Mouse (Mus musculus): ENCODE results near the gene Ccdc120. TPM values are rescaled to one million over a fixed set of nuclear protein-coding genes. Genes with fewer than 3 reads are reported as not detected.
A peak's percentile ranks its signal among the peaks of the same experiment; 100 is the strongest.
"Not testable (repeated sequence)": the region's sequence is repeated elsewhere in the genome, so short reads cannot be mapped to it uniquely, and the experiment has no call there.

Ccdc120 gene
- polyA plus RNA-seq, 1 experiment from 2014 or later: 22.8 TPM

DNA sequence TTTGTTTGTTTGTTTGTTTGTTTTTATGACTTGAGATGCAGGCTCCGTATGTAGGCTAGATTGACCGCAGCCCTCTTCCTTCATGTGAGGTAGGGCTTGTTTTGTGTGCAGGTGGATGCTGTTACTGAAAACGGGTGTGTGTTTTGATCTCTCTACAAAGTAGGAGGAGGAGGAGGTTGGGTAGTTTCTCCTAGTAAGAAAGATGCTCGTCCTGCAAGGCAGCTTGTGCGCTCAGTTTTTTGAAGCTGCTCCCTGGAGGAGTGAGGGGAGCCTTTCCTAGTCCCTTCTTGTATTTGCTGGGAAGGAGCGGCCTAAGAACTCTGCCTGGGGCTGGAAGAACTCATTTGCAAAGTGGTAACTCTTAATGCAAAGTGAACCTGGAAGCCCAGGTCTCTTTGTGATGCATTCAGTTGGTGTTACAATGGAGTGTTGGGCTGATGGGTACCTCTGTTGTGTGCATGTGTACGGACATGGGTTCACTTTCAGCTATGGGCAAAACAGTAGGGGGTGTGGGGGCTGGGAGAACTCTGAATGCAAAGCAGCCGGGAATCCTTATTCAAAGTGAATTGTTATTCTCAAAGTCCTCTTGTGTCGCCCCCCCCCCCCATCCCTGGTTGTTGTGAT lies 14.1 kb upstream of the Ccdc120 start:
- Histone ChIP-seq H3K36me3 (ENCODE audit: control insufficient read depth, insufficient read depth, low read length) (no peaks in the 10 kb centered on the region), H3K9ac (ENCODE audit: low read length) (no peak overlapping the region), H3K27ac (replicated peaks; ENCODE audit: low read depth, low read length) (no peak overlapping the region), H3K4me2 (ENCODE audit: low read depth, severe bottlenecking) (peak overlapping the region; percentile 60; the same call in 1 of the 2 replicates), H3K4me1 (ENCODE audit: control insufficient read depth, insufficient read depth, low read length) (no peaks in the 10 kb centered on the region), H3K9me3 (ENCODE audit: control insufficient read depth, low read length) (no peaks in the 10 kb centered on the region), H3K27me3 (ENCODE audit: control insufficient read depth, insufficient read depth, low read length) (no peaks in the 10 kb centered on the region), H3K4me3 (ENCODE audit: low read depth, low read length) (no peak overlapping the region)
- 19% methylated on average over 8 of the region's 9 CpGs for WGBS
- ATAC-seq (ENCODE audit: insufficient number of reproducible peaks, low FRiP score, low TSS enrichment, low read depth) (no peak), DNase-seq (ENCODE audit: low spot score) (no peak)

DNA sequence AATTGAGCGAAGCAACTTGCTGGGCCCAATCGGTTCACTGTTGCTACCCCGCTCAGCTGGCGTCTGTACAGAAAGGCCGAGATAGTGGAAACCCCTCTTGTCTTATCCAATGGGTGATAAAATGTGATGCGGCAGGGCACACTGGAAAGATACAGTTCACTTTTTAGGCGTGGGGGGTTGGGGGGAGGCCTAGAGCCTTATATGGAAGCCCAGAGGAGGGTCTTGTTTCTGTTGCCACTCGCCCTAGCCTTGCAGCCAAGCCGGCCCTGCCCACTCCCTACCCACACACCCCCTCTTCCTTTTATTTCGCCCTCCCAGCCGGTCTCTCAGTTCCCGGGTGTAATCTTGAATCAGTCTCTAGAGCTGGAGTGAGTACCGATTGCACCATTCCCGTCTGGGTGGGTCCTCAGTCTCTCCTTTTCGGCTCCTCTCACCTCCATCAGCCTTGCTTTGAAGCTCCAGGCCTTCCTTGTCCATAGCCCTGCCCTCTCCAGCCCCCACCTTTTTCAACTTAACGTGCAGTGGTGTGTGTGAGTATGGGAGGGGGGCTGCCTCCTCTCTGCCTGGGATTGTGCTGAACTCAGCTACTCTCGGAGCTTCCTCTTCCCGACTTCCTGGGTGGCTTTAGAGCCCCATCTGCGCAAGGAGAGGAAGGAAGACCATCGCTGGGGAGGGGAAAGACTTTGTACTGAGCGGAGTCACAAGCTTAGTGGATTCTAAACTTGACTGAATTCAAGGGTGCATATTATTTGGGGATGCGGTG lies 13.1 kb upstream of the Ccdc120 start:
- no peaks in the 10 kb centered on the region for H3K36me3 ChIP-seq (ENCODE audit: control insufficient read depth, insufficient read depth, low read length)
- WGBS: 10% methylated on average over 21 of the region's 22 CpGs
- peak; percentile 31 for DNase-seq (ENCODE audit: low spot score)
- ATAC-seq (ENCODE audit: insufficient number of reproducible peaks, low FRiP score, low TSS enrichment, low read depth): no peak
- H3K27me3 ChIP-seq (ENCODE audit: control insufficient read depth, insufficient read depth, low read length): no peaks in the 10 kb centered on the region
- H3K9ac ChIP-seq (ENCODE audit: low read length): peak overlapping the region; percentile 3
- H3K9me3 ChIP-seq (ENCODE audit: control insufficient read depth, low read length): no peaks in the 10 kb centered on the region
- no peak overlapping the region for H3K27ac ChIP-seq (replicated peaks; ENCODE audit: low read depth, low read length)
- peak overlapping the region; percentile 60 for H3K4me2 ChIP-seq (ENCODE audit: low read depth, severe bottlenecking)
- H3K4me3 ChIP-seq (ENCODE audit: low read depth, low read length): peak overlapping the region; percentile 63
- H3K4me1 ChIP-seq (ENCODE audit: control insufficient read depth, insufficient read depth, low read length): no peaks in the 10 kb centered on the region

DNA sequence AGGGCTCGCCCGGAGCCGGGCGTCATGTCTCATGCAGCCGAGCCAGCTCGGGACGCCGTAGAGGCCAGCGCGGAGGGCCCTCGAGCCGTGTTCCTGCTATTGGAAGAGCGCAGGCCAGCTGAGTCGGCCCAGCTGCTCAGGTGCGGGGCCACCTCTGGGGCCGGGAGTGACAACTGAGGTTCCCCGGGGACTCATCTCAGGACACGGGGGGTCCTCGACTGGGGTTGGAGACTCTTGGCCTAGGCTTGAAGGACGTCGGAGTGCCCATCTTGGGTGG lies 12.2 kb upstream of the Ccdc120 start:
- peak overlapping the region; percentile 60 for H3K9ac ChIP-seq (ENCODE audit: low read length)
- ATAC-seq (ENCODE audit: insufficient number of reproducible peaks, low FRiP score, low TSS enrichment, low read depth): no peak

DNA sequence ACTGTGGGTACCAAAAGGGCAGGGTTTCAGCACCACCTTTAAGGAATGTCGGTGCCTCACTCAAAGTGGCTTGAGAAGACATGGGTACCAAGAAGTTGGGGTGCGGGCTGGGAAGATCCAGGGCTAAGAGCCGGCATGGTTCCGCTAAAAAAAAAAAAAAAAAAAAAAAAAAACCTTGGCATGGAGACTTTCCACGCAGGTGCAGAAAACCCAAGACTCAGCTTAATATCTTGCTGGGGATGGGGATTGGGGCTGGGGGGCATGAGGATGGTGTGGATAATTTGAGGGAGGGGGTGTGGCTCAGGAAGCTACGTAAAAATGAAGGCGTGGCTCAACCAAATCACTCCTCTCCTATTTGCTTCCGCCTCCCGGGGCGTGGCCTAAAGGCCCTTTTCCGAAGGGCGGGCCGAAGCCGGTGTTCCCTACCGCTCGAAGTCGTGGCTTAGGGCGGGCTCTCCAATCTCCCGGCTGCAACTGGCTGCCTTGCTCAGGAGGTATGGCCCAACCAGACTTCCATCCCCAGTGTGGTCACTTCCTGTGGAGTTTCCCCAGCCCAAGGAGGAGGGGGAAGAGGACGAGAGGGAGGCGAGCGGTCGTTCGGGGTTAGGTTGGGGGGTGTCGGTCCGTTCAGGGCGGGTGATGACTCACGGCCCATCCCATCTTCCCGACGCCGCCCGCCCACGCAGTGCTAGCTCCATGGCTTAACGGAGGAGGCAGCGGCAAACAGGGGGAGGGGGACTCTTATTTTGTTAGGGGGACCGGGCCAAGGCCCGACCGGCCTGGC lies 11.6 kb upstream of the Ccdc120 start, which contains the start of gene Tfe3:
Tfe3 (plus strand) TSS at position 424 of the 784 bp plus-strand sequence.
- Histone ChIP-seq H3K36me3 (ENCODE audit: control insufficient read depth, insufficient read depth, low read length) (no peaks in the 10 kb centered on the region), H3K27me3 (ENCODE audit: control insufficient read depth, insufficient read depth, low read length) (no peaks in the 10 kb centered on the region), H3K4me1 (ENCODE audit: control insufficient read depth, insufficient read depth, low read length) (no peaks in the 10 kb centered on the region), H3K9ac (ENCODE audit: low read length) (peak within 1 kb of the TSS; percentile 60), H3K4me3 (ENCODE audit: low read depth, low read length) (peak within 1 kb of the TSS; percentile 63), H3K9me3 (ENCODE audit: control insufficient read depth, low read length) (no peaks in the 10 kb centered on the region), H3K27ac (replicated peaks; ENCODE audit: low read depth, low read length) (0 out of 2 replicates have a peak within 1 kb of the TSS, but pooled peaks have one; percentile 8), H3K4me2 (ENCODE audit: low read depth, severe bottlenecking) (peak within 1 kb of the TSS; percentile 60)
- peak; percentile 94 for ATAC-seq (ENCODE audit: insufficient number of reproducible peaks, low FRiP score, low TSS enrichment, low read depth)
- WGBS: 21% methylated on average over 38 of the region's 38 CpGs
- DNase-seq (ENCODE audit: low spot score): peak; percentile 87

More for the DNA sequence above, 12.2 kb upstream of the Ccdc120 start:
- 12% methylated on average over 19 of the region's 21 CpGs for WGBS
- Histone ChIP-seq H3K4me2 (ENCODE audit: low read depth, severe bottlenecking) (peak overlapping the region; percentile 60), H3K36me3 (ENCODE audit: control insufficient read depth, insufficient read depth, low read length) (no peaks in the 10 kb centered on the region), H3K27ac (replicated peaks; ENCODE audit: low read depth, low read length) (0 out of 2 replicates have a peak overlapping the region, but pooled peaks have one; percentile 8), H3K9me3 (ENCODE audit: control insufficient read depth, low read length) (no peaks in the 10 kb centered on the region), H3K4me1 (ENCODE audit: control insufficient read depth, insufficient read depth, low read length) (no peaks in the 10 kb centered on the region), H3K27me3 (ENCODE audit: control insufficient read depth, insufficient read depth, low read length) (no peaks in the 10 kb centered on the region), H3K4me3 (ENCODE audit: low read depth, low read length) (peak overlapping the region; percentile 63)
- DNase-seq (ENCODE audit: low spot score): no peak

DNA sequence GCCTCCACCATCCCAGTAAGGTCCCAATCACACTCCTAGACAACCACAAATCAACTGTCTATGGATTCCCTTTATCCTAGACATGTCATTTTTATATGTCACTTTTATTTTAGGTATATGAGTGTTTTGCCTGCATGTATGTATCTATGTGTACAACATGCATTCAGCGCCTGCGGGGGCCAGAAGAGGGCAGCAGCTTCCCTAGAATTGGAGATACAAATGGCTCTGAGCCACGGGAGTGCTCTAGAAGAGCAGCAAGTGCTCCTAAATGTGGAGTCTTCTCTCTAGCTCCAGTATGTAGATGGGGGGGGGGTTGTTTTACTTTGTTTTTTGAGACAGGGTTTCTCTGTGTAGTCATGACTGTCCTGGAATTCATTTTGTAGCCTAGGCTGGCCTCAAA lies 2.9 kb upstream of the Ccdc120 start:
- H3K4me1 ChIP-seq (ENCODE audit: control insufficient read depth, insufficient read depth, low read length); H3K4me3 ChIP-seq (ENCODE audit: low read depth, low read length); H3K9me3 ChIP-seq (ENCODE audit: control insufficient read depth, low read length); H3K36me3 ChIP-seq (ENCODE audit: control insufficient read depth, insufficient read depth, low read length); H3K9ac ChIP-seq (ENCODE audit: low read length); DNase-seq (ENCODE audit: low spot score); H3K27ac ChIP-seq (replicated peaks; ENCODE audit: low read depth, low read length); ATAC-seq (ENCODE audit: insufficient number of reproducible peaks, low FRiP score, low TSS enrichment, low read depth); H3K4me2 ChIP-seq (ENCODE audit: low read depth, severe bottlenecking); H3K27me3 ChIP-seq (ENCODE audit: control insufficient read depth, insufficient read depth, low read length): not testable (repeated sequence)
- WGBS: 22% methylated on average over 3 of the region's 3 CpGs

DNA sequence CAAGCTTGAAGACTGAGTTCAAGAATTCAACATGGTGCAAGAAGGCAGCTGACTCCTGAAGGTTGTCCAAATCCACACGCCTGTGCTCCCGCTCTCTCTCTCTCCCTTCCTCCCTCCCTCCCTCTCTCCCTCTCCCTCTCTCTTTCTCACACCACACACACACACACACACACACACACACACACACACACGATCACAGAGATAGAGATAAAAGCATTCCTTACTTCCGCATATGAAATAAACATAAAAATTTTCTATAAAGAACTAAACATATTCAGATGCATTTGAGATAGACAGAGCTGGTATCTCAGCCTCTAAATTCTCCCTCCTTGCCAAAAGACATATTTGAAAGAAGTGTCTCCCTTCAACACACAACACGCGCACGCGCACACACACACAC lies 5.3 kb downstream of the Ccdc120 start:
- DNase-seq (ENCODE audit: low spot score): no peak
- Histone ChIP-seq H3K4me1 (ENCODE audit: control insufficient read depth, insufficient read depth, low read length) (no peaks in the 10 kb centered on the region), H3K9me3 (ENCODE audit: control insufficient read depth, low read length) (no peaks in the 10 kb centered on the region), H3K4me3 (ENCODE audit: low read depth, low read length) (no peak overlapping the region), H3K27me3 (ENCODE audit: control insufficient read depth, insufficient read depth, low read length) (no peaks in the 10 kb centered on the region), H3K4me2 (ENCODE audit: low read depth, severe bottlenecking) (no peak overlapping the region), H3K9ac (ENCODE audit: low read length) (no peak overlapping the region), H3K36me3 (ENCODE audit: control insufficient read depth, insufficient read depth, low read length) (no peaks in the 10 kb centered on the region), H3K27ac (replicated peaks; ENCODE audit: low read depth, low read length) (no peak overlapping the region)
- WGBS: 87% methylated on average over 8 of the region's 8 CpGs
- ATAC-seq (ENCODE audit: insufficient number of reproducible peaks, low FRiP score, low TSS enrichment, low read depth): no peak

DNA sequence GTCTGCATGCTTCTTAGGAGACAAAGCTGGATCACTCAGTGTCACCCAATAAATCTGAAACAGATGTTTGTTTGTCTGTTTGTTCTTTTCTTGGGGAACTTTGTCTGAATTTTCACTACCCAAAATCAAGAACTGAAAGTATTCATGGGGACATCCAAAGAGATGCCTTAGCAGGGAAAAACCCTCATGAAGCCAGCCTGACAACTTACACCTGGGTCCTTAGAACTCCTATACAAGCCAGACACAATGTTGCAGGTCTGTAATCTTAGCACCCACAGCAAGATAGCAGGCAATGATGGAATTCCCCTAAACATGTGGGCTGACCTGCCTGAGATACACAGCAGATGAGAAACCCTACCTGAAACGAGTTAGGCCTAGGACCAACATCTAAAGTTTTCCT lies 5.8 kb downstream of the Ccdc120 start:
- Histone ChIP-seq H3K9me3 (ENCODE audit: control insufficient read depth, low read length) (no peaks in the 10 kb centered on the region), H3K9ac (ENCODE audit: low read length) (no peak overlapping the region), H3K27ac (replicated peaks; ENCODE audit: low read depth, low read length) (no peak overlapping the region), H3K4me2 (ENCODE audit: low read depth, severe bottlenecking) (no peak overlapping the region), H3K36me3 (ENCODE audit: control insufficient read depth, insufficient read depth, low read length) (no peaks in the 10 kb centered on the region), H3K4me1 (ENCODE audit: control insufficient read depth, insufficient read depth, low read length) (no peaks in the 10 kb centered on the region), H3K27me3 (ENCODE audit: control insufficient read depth, insufficient read depth, low read length) (no peaks in the 10 kb centered on the region), H3K4me3 (ENCODE audit: low read depth, low read length) (no peak overlapping the region)
- DNase-seq (ENCODE audit: low spot score): no peak
- 48% methylated on average over 1 of the region's 1 CpGs for WGBS
- ATAC-seq (ENCODE audit: insufficient number of reproducible peaks, low FRiP score, low TSS enrichment, low read depth): no peak

DNA sequence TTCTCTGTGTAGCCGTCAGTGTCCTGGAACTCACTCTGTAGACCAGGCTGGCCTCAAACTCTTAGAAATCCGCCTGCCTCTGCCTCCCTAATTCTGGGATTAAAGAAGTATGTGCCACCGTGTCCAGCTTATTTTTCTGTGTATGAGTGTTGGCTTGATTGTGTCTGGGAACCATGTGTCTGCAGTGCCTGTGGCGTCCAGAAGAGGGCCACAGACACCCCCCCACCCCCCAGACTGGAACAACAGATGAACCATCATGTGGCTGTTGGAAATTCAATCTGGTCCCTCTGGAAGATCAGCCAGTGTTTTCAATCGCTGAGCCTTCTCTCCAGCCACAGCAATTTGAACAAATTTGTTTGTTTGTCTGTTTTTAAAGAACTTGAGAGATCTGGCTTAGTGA lies 7.2 kb downstream of the Ccdc120 start:
- Histone ChIP-seq H3K9ac (ENCODE audit: low read length) (no peak overlapping the region), H3K36me3 (ENCODE audit: control insufficient read depth, insufficient read depth, low read length) (no peaks in the 10 kb centered on the region), H3K27ac (replicated peaks; ENCODE audit: low read depth, low read length) (no peak overlapping the region), H3K4me2 (ENCODE audit: low read depth, severe bottlenecking) (no peak overlapping the region), H3K9me3 (ENCODE audit: control insufficient read depth, low read length) (no peaks in the 10 kb centered on the region), H3K4me1 (ENCODE audit: control insufficient read depth, insufficient read depth, low read length) (no peaks in the 10 kb centered on the region), H3K4me3 (ENCODE audit: low read depth, low read length) (no peak overlapping the region), H3K27me3 (ENCODE audit: control insufficient read depth, insufficient read depth, low read length) (no peaks in the 10 kb centered on the region)
- DNase-seq (ENCODE audit: low spot score) (no peak), ATAC-seq (ENCODE audit: insufficient number of reproducible peaks, low FRiP score, low TSS enrichment, low read depth) (no peak)
- WGBS: 58% methylated on average over 5 of the region's 5 CpGs
